Mouse (Mus musculus) CD4-positive, CD25-positive, alpha-beta regulatory T cell, adult 4 months (primary cell): ENCODE measurements around the gene Rps6kb1. TPM values are rescaled to one million over a fixed set of nuclear protein-coding genes. Genes with fewer than 3 reads are reported as not detected.
"Not testable (repeated sequence)": the region's sequence is repeated elsewhere in the genome, so short reads cannot be mapped to it uniquely, and the experiment has no call there.

Experiments used
- ATAC-seq: one replicate; pipeline ENCODE4 v1.8.0; 2017
- polyA plus RNA-seq, 2 experiments: library from polyadenylated mRNA; unstranded; fragments of 100-300 nt; shearing (Covaris generic); gene quantifications; one replicate each; pipeline ENCODE4 v1.2.1; 2017

Rps6kb1 gene
- polyA plus RNA-seq, 2 experiments from 2014 or later, result 58.9 to 62.5 TPM

GRCm38 (mm10) chr11:86464275-86464674, 80.3 kb downstream of the Rps6kb1 start:
- not testable (repeated sequence) for ATAC-seq

- ATAC-seq, result no peak
Observed at GRCm38 (mm10) chr11:86462579-86462978, 82.0 kb downstream of the Rps6kb1 start.

GRCm38 (mm10) chr11:86458866-86459265, 85.7 kb downstream of the Rps6kb1 start:
- no peak for ATAC-seq

GRCm38 (mm10) chr11:86457545-86457944, 87.1 kb downstream of the Rps6kb1 start:
- no peak for ATAC-seq

- no peak for ATAC-seq
Observed at GRCm38 (mm10) chr11:86453991-86454390, 90.6 kb downstream of the Rps6kb1 start.

Other genes with a start within 250 kb of the Rps6kb1 start
- gene Med13, start 187.2 kb downstream of the Rps6kb1 start, polyA plus RNA-seq, result 10 to 100 TPM in 1 of 2 experiments, 1 to 10 TPM in 1; 9.3 to 14.5 TPM
- 10 to 100 TPM; 46.0 to 49.9 TPM for gene Rnft1, start 60.1 kb downstream of the Rps6kb1 start, polyA plus RNA-seq
- 1 to 10 TPM; 4.0 to 6.7 TPM for gene Tubd1, start 186 bp upstream of the Rps6kb1 start, polyA plus RNA-seq
- gene Vmp1, start 139.0 kb upstream of the Rps6kb1 start, polyA plus RNA-seq, result 100 to 1,000 TPM; 405 to 430 TPM
- gene Ptrh2, start 139.2 kb upstream of the Rps6kb1 start, polyA plus RNA-seq, result 10 to 100 TPM in 1 of 2 experiments, 1 to 10 TPM in 1; 9.8 to 10.7 TPM
- gene Cltc, start 212.8 kb upstream of the Rps6kb1 start, polyA plus RNA-seq, result 10 to 100 TPM; 80.2 to 87.2 TPM